Mouse (Mus musculus) stomach, postnatal 0 days (tissue): Measurements from ENCODE around the gene B3galt5.

Experiments
- CTCF ChIP-seq: IDR thresholded peaks from 2 replicates; pipeline ENCODE4 v1.5.1; 2016; ENCODE audit warnings: antibody characterized with exemption, low read depth, mild to moderate bottlenecking, moderate library complexity
- EP300 ChIP-seq: optimal IDR thresholded peaks from 2 replicates; pipeline ENCODE3; 2016; ENCODE audit warnings: antibody characterized with exemption

DNA sequence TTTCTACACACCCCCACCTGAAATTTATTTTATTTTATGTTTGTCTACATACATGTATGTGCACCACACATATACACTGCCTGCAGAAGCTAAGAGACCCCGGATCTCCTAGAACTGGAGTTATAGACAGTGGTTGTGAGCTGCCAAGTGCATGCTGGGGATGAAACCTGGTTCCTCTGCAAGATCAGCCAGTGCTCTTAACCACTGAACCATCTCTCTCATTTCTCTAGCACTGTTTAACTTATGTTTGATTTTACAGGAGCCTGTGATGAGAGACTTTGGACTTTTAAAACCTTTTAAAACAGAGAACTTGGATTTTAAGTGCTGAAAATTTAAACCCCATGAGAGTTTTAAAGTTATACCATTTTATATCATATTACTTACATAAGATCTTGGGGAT, 87.1 kb downstream of the B3galt5 start:
- TF ChIP-seq EP300 (no peak), CTCF (no peak)
